Mouse (Mus musculus): ENCODE data around the gene Utrn.

Gene Utrn

GRCm38 (mm10) chr10:12799416-12799815, 69.7 kb downstream of the Utrn start:
- CTCF ChIA-PET: interaction anchor here (0.7 kb wide), 1 partner anchor 125 kb away, joined by 3 read pairs; no protein-coding TSS in a partner anchor

- CTCF ChIA-PET: no interaction called here
Measured at GRCm38 (mm10) chr10:12798248-12798647, 70.9 kb downstream of the Utrn start.

- CTCF ChIA-PET: no interaction called here
Measured at GRCm38 (mm10) chr10:12796510-12796840, 72.7 kb downstream of the Utrn start.

- CTCF ChIA-PET: no interaction called here
Measured at GRCm38 (mm10) chr10:12795796-12796509, 73.2 kb downstream of the Utrn start.

- CTCF ChIA-PET: no interaction called here
Measured at GRCm38 (mm10) chr10:12792049-12792448, 77.1 kb downstream of the Utrn start.

- CTCF ChIA-PET: interaction anchor here (0.5 kb wide), 1 partner anchor 33 kb away, joined by 8 read pairs; no protein-coding TSS in a partner anchor
Measured at GRCm38 (mm10) chr10:12790881-12791280, 78.3 kb downstream of the Utrn start.

GRCm38 (mm10) chr10:12788529-12788928, 80.6 kb downstream of the Utrn start:
- CTCF ChIA-PET: no interaction called here

GRCm38 (mm10) chr10:12787965-12788364, 81.2 kb downstream of the Utrn start:
- CTCF ChIA-PET: no interaction called here

- CTCF ChIA-PET: no interaction called here
Measured at GRCm38 (mm10) chr10:12785299-12785698, 83.9 kb downstream of the Utrn start.

GRCm38 (mm10) chr10:12781381-12781907, 87.7 kb downstream of the Utrn start:
- CTCF ChIA-PET: no interaction called here

GRCm38 (mm10) chr10:12773178-12773577, 96.0 kb downstream of the Utrn start:
- CTCF ChIA-PET: no interaction called here

- CTCF ChIA-PET: no interaction called here
Measured at GRCm38 (mm10) chr10:12771511-12771910, 97.7 kb downstream of the Utrn start.

GRCm38 (mm10) chr10:12762668-12763067, 106.5 kb downstream of the Utrn start:
- CTCF ChIA-PET: no interaction called here

- CTCF ChIA-PET: no interaction called here
Measured at GRCm38 (mm10) chr10:12758702-12758988, 110.5 kb downstream of the Utrn start.

- CTCF ChIA-PET: no interaction called here
Measured at GRCm38 (mm10) chr10:12757943-12758701, 111.0 kb downstream of the Utrn start.

GRCm38 (mm10) chr10:12756692-12757091, 112.5 kb downstream of the Utrn start:
- CTCF ChIA-PET: interaction anchor here (0.5 kb wide), 1 partner anchor 1086 kb away, joined by 3 read pairs; no protein-coding TSS in a partner anchor

GRCm38 (mm10) chr10:12754911-12755310, 114.3 kb downstream of the Utrn start:
- CTCF ChIA-PET: interaction anchor here (0.6 kb wide), 1 partner anchor 114 kb away, joined by 10 read pairs; no protein-coding TSS in a partner anchor

- CTCF ChIA-PET: interaction anchor here (0.6 kb wide), 1 partner anchor 114 kb away, joined by 10 read pairs; no protein-coding TSS in a partner anchor
Measured at GRCm38 (mm10) chr10:12754166-12754565, 115.0 kb downstream of the Utrn start.

- CTCF ChIA-PET: no interaction called here
Measured at GRCm38 (mm10) chr10:12743717-12744116, 125.4 kb downstream of the Utrn start.

GRCm38 (mm10) chr10:12739302-12739987, 129.7 kb downstream of the Utrn start:
- CTCF ChIA-PET: no interaction called here

GRCm38 (mm10) chr10:12737926-12738325, 131.2 kb downstream of the Utrn start:
- CTCF ChIA-PET: interaction anchor here (0.6 kb wide), 1 partner anchor 692 kb away, joined by 13 read pairs; no protein-coding TSS in a partner anchor

All from spleen, embryonic (tissue).